Mouse (Mus musculus) stomach, embryonic 14.5 days (tissue): ENCODE data around the gene Qsox2. TPM values are rescaled to one million over a fixed set of nuclear protein-coding genes. Genes with fewer than 3 reads are reported as not detected.

Source experiments
- ATAC-seq: fragments of 200-750 bp; cut with Nextera tagmentation; 2 replicates; pipeline ENCODE4 v1.8.0; 2017; ENCODE audit warnings: low read depth, moderate TSS enrichment; ENCODE audit not compliant: insufficient number of reproducible peaks, insufficient read depth, low FRiP score
- H3K27ac ChIP-seq: fragments of 300-500 bp; sonication (generic); 2 replicates; pipeline ENCODE4 v1.5.1; 2014; ENCODE audit warnings: mild to moderate bottlenecking, low read length, moderate library complexity, mixed read lengths
- H3K27me3 ChIP-seq: fragments of 300-500 bp; sonication (generic); 2 replicates; pipeline ENCODE4 v1.6.1; 2014; ENCODE audit warnings: low read length, control low read depth, mixed read lengths; ENCODE audit not compliant: control insufficient read depth, insufficient read depth
- H3K36me3 ChIP-seq: fragments of 300-500 bp; sonication (generic); 2 replicates; pipeline ENCODE4 v1.6.1; 2014; ENCODE audit warnings: mild to moderate bottlenecking, control low read depth, low read length, moderate library complexity, mixed read lengths; ENCODE audit not compliant: control insufficient read depth, insufficient read depth
- H3K4me1 ChIP-seq: fragments of 300-500 bp; sonication (generic); 2 replicates; pipeline ENCODE4 v1.6.1; 2014; ENCODE audit warnings: low read length, control low read depth, mixed read lengths; ENCODE audit not compliant: control insufficient read depth, insufficient read depth
- H3K4me2 ChIP-seq: fragments of 300-500 bp; sonication (generic); replicated peaks from 2 replicates; pipeline ENCODE4 v1.6.1; 2014; ENCODE audit warnings: low read depth, low read length, control low read depth
- H3K4me3 ChIP-seq: fragments of 300-500 bp; sonication (generic); 2 replicates; pipeline ENCODE4 v1.5.1; 2014; ENCODE audit warnings: low read depth, low read length, control low read depth
- H3K9ac ChIP-seq: fragments of 300-500 bp; sonication (generic); replicated peaks from 2 replicates; pipeline ENCODE4 v1.6.1; 2014; ENCODE audit warnings: low read depth, mild to moderate bottlenecking, control low read depth, low read length, moderate library complexity, mixed read lengths
- H3K9me3 ChIP-seq: fragments of 300-500 bp; sonication (generic); 2 replicates; pipeline ENCODE4 v1.6.1; 2016; ENCODE audit warnings: low read depth, low read length, control low read depth; ENCODE audit not compliant: control insufficient read depth
- WGBS: fragments of 180-500 bp; shearing (Covaris S2); extraction: QIAGEN DNeasy Blood & Tissue Kit; methylation state at CpG from one replicate; pipeline ENCODE4 v1.1.7; 2014; 5-methylcytosine and 5-hydroxymethylcytosine counted together
- polyA plus RNA-seq: library from polyadenylated mRNA; unstranded; fragments of >200 nt; fragmentation: Nextera tagmentation; extraction: Ambion mirVana; gene quantifications from 2 replicates; pipeline ENCODE4 v1.2.1, GENCODE M21; 2014

Qsox2 gene
- polyA plus RNA-seq, 1 experiment from 2014 or later, result 17.5 TPM

GRCm38 (mm10) chr2:26234771-26235170, 2.6 kb downstream of the Qsox2 start:
- Histone ChIP-seq H3K27me3 (no peaks in the 10 kb centered on the region), H3K9me3 (no peaks in the 10 kb centered on the region), H3K4me3 (no peak overlapping the region), H3K4me1 (peaks cover 20% of the 10 kb centered on the region; the same call in 1 of the 2 replicates), H3K4me2 (no peak overlapping the region), H3K36me3 (no peaks in the 10 kb centered on the region), H3K27ac (no peak overlapping the region), H3K9ac (no peak overlapping the region)
- 69% methylated on average over 2 of the region's 2 CpGs for WGBS
- no peak for ATAC-seq

- 61% methylated on average over 5 of the region's 5 CpGs for WGBS
- Histone ChIP-seq H3K9me3 (no peaks in the 10 kb centered on the region), H3K27ac (no peak overlapping the region), H3K36me3 (0 out of 2 replicates have a peak, but pooled peaks cover 2% of the 10 kb centered on the region), H3K9ac (no peak overlapping the region), H3K4me2 (no peak overlapping the region), H3K4me3 (no peak overlapping the region), H3K27me3 (no peaks in the 10 kb centered on the region), H3K4me1 (peaks cover 20% of the 10 kb centered on the region; the same call in 1 of the 2 replicates)
- no peak for ATAC-seq
Measured at GRCm38 (mm10) chr2:26234253-26234652, 3.1 kb downstream of the Qsox2 start.

- H3K27ac ChIP-seq, result no peak overlapping the region
- peaks cover 17% of the 10 kb centered on the region; the same call in 1 of the 2 replicates for H3K4me1 ChIP-seq
- H3K9ac ChIP-seq, result no peak overlapping the region
- H3K27me3 ChIP-seq, result no peaks in the 10 kb centered on the region
- H3K9me3 ChIP-seq, result no peaks in the 10 kb centered on the region
- 82% methylated on average over 3 of the region's 3 CpGs for WGBS
- no peak for ATAC-seq
- peaks cover 3% of the 10 kb centered on the region; the same call in 1 of the 2 replicates for H3K36me3 ChIP-seq
- no peak overlapping the region for H3K4me2 ChIP-seq
- H3K4me3 ChIP-seq, result no peak overlapping the region
Measured at GRCm38 (mm10) chr2:26231366-26231765, 6.0 kb downstream of the Qsox2 start.

DNA sequence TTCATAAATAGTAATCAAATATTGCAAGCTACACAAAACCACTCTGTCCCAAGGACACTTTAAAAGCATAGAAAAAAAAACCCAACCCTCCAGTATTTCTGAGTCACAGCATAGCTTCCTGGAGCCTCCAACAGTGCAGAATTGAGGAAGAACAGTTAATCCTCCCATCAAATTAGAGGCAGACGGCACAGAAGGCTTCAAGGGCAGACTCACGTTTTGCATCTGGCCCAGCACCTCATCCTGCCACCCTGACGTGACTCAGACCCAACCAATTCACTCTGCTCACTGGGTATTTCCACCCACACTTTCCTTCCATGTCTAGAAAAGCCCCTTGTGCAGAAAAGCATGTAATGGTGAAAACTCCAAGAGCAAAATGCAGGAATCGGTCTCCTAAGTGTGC, 7.1 kb downstream of the Qsox2 start:
- WGBS, result 62% methylated on average over 4 of the region's 4 CpGs
- H3K4me2 ChIP-seq, result no peak overlapping the region
- no peak for ATAC-seq
- no peak overlapping the region for H3K4me3 ChIP-seq
- H3K4me1 ChIP-seq, result peaks cover 8% of the 10 kb centered on the region; the same call in 1 of the 2 replicates
- no peak overlapping the region for H3K9ac ChIP-seq
- no peaks in the 10 kb centered on the region for H3K9me3 ChIP-seq
- peaks cover 10% of the 10 kb centered on the region; the same call in 1 of the 2 replicates for H3K36me3 ChIP-seq
- no peak overlapping the region for H3K27ac ChIP-seq
- no peaks in the 10 kb centered on the region for H3K27me3 ChIP-seq

GRCm38 (mm10) chr2:26227788-26228187, 9.5 kb downstream of the Qsox2 start:
- Histone ChIP-seq H3K27ac (no peak overlapping the region), H3K9ac (no peak overlapping the region), H3K4me2 (no peak overlapping the region), H3K9me3 (no peaks in the 10 kb centered on the region), H3K27me3 (no peaks in the 10 kb centered on the region), H3K36me3 (peaks cover 16% of the 10 kb centered on the region; the same call in 1 of the 2 replicates), H3K4me1 (no peaks in the 10 kb centered on the region), H3K4me3 (no peak overlapping the region)
- 72% methylated on average over 1 of the region's 1 CpGs for WGBS
- peak; percentile 28; the same call in 1 of the 2 replicates for ATAC-seq

DNA sequence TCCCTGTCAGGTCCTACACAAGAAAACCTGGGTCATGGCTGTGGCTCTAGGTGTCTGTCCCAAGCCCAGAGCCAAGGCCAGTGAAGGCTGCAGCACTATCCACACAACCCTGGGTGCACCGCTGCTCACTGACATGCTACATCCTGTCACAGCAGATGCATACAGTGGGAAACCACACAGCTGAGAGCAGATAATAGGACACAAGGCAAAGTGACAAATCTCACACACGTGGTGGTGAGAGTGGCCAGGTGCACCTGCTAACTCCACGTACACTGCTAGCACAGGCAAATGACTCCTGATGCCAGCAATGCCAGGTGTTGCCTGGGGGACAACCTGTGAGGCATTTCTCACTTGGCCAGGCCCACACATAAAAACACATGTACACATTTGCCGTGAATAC, 12.1 kb downstream of the Qsox2 start:
- H3K27ac ChIP-seq, result no peak overlapping the region
- no peak overlapping the region for H3K4me3 ChIP-seq
- 80% methylated on average over 4 of the region's 4 CpGs for WGBS
- no peak overlapping the region for H3K9ac ChIP-seq
- no peak overlapping the region for H3K4me2 ChIP-seq
- no peaks in the 10 kb centered on the region for H3K4me1 ChIP-seq
- peaks cover 23% of the 10 kb centered on the region for H3K36me3 ChIP-seq
- no peaks in the 10 kb centered on the region for H3K27me3 ChIP-seq
- no peak for ATAC-seq
- H3K9me3 ChIP-seq, result no peaks in the 10 kb centered on the region

DNA sequence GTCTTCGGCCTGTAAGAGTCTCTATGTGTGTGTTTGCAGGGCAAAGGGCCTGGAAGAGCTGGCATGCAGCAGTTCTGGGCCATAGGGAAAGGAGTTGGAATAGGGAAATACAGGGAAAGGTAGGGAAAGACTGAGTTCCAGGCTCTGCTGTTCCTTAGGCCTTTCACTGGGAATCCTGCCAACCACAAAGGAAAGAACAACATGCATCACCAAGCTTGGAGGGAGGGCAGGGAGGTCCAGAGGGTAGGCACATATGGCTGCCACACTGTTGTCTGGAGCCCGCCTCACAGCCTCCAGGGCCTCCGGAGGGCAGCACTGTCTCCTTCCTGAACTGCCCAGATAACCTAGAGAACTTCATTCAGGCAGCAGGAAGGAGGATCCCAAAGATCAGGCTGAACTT, 13.4 kb downstream of the Qsox2 start:
- 86% methylated on average over 3 of the region's 3 CpGs for WGBS
- peaks cover 25% of the 10 kb centered on the region for H3K36me3 ChIP-seq
- H3K9me3 ChIP-seq, result no peaks in the 10 kb centered on the region
- no peaks in the 10 kb centered on the region for H3K27me3 ChIP-seq
- H3K9ac ChIP-seq, result no peak overlapping the region
- H3K27ac ChIP-seq, result no peak overlapping the region
- no peaks in the 10 kb centered on the region for H3K4me1 ChIP-seq
- no peak overlapping the region for H3K4me3 ChIP-seq
- no peak for ATAC-seq
- no peak overlapping the region for H3K4me2 ChIP-seq

GRCm38 (mm10) chr2:26214526-26214925, 22.8 kb downstream of the Qsox2 start:
- no peaks in the 10 kb centered on the region for H3K9me3 ChIP-seq
- WGBS, result 17% methylated on average over 3 of the region's 3 CpGs
- no peaks in the 10 kb centered on the region for H3K27me3 ChIP-seq
- H3K4me1 ChIP-seq, result no peaks in the 10 kb centered on the region
- no peak overlapping the region for H3K9ac ChIP-seq
- ATAC-seq, result no peak
- no peak overlapping the region for H3K27ac ChIP-seq
- no peak overlapping the region for H3K4me3 ChIP-seq
- no peak overlapping the region for H3K4me2 ChIP-seq
- peaks cover 41% of the 10 kb centered on the region for H3K36me3 ChIP-seq

DNA sequence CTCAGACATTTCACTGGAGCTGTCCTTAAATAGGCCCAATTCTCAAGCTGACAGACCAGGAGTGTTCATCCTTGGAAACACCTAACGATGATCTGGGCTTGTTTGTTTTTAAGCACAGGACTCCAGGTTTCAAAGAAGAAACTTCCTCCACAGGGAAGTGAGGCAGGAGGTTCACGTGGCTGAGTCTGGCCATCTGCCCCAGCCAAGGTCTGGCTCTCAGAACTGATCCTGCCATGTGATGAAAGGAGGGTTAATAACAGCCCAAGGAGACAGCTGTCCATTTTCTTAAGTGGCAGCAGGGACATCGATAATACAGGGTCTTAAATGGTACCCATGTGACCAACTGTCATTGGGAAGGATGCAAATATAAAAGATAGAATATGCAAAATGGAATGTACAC, 27.8 kb downstream of the Qsox2 start:
- no peak overlapping the region for H3K27ac ChIP-seq
- no peaks in the 10 kb centered on the region for H3K9me3 ChIP-seq
- ATAC-seq, result no peak
- peaks cover 24% of the 10 kb centered on the region; the same call in 1 of the 2 replicates for H3K36me3 ChIP-seq
- 0 out of 2 replicates have a peak, but pooled peaks cover 3% of the 10 kb centered on the region for H3K4me1 ChIP-seq
- H3K9ac ChIP-seq, result no peak overlapping the region
- peaks cover 35% of the 10 kb centered on the region for H3K27me3 ChIP-seq
- 72% methylated on average over 3 of the region's 3 CpGs for WGBS
- H3K4me2 ChIP-seq, result no peak overlapping the region
- H3K4me3 ChIP-seq, result no peak overlapping the region
